Mouse (Mus musculus): Measurements from ENCODE around the gene Tldc2.
A peak's percentile ranks its signal among the peaks of the same experiment; 100 is the strongest.

The Tldc2 gene

DNA sequence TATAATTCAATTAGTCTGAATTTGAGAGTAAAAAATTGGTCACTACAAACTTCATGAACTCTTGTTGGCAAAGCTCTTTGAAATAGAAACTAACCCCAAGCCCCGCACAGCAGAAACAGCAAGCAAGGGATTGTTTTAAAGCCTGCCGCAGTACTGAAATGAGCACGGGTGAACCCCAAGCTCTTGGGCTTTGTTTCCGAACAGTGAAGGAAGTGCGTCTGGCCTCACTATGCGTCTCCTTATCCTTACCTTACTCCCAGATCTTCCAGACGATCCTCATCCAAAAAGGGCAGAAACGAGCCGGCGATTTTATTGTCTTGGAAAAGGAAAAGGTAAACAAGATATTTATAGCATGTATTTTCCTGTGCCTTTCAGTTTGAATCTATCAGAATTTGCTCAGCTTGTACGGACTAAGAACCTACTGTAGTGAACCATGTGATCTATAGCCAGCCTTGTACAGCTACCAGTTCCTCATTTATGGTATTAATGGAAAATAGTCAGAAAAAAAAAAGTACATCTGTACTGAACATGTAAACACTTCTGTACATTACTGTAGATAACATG, 42.8 kb downstream of the Tldc2 start:
- no peak for DNase-seq

GRCm38 (mm10) chr2:157130813-157131514, 44.1 kb downstream of the Tldc2 start:
- no peak for DNase-seq

DNA sequence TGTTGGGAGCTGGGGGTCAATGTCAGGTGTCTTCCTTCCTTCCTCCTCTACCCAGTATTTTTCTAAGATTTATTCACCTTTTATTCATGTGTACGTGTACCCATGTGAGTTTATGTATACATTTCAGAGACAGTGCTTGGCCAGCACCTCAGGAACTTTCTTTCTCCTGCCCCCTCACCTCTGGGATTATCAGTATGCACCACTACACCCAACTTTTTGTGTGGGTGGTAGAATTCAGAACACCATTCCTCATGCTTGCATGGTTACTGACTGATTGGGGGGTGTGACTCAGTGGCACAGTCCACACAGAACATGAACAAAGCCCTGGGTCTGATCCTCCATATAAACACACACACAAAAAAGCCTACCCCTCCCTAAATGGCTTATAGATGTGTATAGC, 45.2 kb downstream of the Tldc2 start:
- DNase-seq, result no peak

- no peak for DNase-seq
Observed at GRCm38 (mm10) chr2:157132686-157133540, 46.1 kb downstream of the Tldc2 start.

- no peak for DNase-seq
Observed at GRCm38 (mm10) chr2:157133769-157134478, 47.1 kb downstream of the Tldc2 start.

GRCm38 (mm10) chr2:157134479-157134931, 47.6 kb downstream of the Tldc2 start:
- no peak for DNase-seq

DNA sequence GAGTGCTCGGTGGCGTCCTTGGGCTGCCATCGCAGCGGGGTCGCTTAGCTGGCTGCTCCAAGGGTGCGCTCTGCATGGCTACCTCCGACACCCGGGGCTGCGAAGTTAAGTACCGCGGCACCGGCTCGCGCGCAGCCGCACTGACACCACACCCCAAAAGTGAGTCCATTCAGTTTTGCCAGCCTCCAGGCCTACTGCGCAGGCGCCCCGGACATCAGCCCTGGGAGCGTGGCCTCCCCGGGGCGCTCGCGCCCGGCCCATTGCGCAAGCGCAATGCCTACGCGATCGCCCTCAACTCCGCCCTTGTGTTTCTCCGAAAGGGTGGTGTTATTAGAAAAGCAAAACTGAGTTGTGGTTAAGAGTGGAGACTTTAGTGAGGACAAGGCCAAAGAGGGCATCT, 48.2 kb downstream of the Tldc2 start, which contains the start of gene Samhd1:
Gene Samhd1 (minus strand): TSS at position 252 of the 400 bp plus-strand sequence.
- DNase-seq, result peak; percentile 92

GRCm38 (mm10) chr2:157135529-157136120, 48.8 kb downstream of the Tldc2 start:
- DNase-seq, result no peak

GRCm38 (mm10) chr2:157136176-157136575, 49.3 kb downstream of the Tldc2 start:
- DNase-seq, result no peak

DNA sequence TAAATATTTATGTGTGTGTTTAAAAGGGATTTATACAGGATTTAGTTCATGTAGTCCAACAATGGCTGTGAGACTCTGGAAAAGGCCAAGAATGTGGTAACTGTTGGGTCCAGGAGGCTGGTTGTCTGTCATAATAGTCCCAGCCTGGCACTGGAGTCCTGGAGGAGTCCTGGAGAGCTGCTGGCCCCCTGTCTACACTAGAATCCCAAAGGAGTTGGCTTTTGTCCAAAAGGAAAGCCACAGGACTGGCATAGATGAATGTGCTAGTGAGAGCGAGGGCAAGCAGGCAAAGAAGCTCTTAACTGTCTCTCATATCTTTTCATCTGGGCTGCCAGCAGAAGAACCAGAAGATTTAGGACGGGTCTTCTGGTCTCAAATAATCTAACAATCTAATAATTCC, 49.8 kb downstream of the Tldc2 start:
- DNase-seq, result no peak

DNA sequence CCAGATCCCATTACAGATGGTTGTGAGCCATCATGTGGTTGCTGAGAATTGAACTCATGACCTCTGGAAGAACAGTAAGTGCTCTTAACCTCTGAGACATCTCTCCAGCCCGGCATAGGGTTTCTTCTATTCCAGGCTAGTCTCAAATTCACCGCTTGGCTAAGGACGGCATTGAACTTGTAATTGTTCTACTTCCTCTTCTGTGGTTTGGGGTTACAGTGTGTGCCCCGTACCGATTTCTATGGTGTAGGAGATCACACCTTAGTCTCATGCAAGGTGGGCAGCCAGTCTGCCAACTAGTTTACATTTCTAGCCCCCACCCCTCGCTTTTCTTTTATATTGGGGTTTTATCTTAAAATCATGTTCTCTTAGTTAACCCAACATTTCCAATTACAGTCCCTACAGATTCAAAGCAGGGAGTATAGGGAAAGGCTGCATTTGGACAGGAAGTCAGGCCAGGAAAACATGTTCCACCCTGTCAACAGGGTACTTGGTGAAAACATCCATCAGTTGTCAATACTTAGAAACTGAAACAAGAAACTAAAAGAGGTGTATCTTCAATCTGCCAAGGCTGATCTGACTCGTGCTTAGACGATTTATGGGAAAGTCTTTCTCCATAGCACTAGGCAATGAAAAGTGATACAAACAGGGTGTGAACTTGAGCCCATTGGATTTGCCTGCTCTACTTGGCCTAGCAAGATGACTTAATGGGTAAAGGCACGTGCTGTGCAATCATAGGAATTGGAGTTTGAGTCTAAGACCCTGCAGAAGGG, 51.3 kb downstream of the Tldc2 start:
- no peak for DNase-seq

DNA sequence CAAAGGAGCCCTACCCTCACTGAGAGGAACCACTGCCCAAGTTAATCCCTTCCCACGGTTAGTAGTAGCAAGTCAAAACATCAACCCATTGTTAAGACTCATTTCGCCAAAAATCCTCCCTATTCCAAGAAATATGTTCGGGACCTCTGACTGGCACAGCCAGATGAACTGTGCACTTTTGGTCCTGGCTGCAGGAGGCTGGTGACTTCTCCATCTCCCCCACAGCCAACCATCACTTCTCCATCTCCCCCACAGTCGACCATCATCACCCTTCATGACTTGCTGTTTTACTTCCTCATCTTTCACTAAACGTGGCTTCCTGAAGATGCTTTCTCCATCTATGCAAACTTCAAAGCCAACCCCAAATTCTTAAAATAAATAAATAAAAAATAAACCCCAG, 52.0 kb downstream of the Tldc2 start:
- DNase-seq, result no peak

- no peak for DNase-seq
Observed at GRCm38 (mm10) chr2:157139251-157139802, 52.5 kb downstream of the Tldc2 start.

DNA sequence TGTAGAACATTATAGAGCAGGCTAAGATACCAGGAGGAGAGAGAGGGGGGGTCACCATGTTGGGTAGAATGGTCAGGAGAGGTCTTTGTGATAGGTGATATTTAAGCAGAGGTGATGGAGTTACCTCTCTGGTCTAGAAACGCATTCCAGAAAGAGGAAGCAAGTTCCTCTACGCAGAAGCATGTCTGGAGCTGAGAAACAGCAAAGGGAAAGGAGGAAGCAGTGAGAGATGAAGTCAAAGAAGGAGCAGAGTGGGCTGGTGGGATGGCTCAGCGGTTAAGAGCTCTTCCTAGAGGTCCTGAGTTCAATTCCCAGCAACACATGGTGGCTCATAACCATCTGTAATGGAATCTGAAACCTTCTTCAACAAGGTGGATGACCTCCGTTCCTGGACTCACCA, 55.1 kb downstream of the Tldc2 start:
- DNase-seq, result no peak

DNA sequence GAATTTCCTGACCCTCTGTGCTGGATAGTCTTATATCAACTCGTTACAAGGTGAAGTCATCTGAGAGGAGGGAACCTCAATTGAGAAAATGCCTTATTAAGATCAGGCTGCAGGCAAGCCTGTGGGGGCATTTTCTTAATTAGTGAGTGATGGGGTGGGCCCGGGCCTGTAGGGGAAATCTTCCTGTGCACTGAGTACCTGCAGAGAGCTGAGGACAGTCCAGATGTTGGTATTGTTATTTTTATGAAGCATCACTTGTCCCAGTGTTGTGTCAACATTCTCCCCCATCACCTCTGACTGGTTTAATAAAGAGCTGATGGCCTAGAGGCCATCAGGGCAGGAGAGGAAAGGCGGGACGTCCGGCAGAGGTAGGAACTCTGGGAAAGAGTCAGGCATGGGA, 57.3 kb downstream of the Tldc2 start:
- DNase-seq, result no peak

DNA sequence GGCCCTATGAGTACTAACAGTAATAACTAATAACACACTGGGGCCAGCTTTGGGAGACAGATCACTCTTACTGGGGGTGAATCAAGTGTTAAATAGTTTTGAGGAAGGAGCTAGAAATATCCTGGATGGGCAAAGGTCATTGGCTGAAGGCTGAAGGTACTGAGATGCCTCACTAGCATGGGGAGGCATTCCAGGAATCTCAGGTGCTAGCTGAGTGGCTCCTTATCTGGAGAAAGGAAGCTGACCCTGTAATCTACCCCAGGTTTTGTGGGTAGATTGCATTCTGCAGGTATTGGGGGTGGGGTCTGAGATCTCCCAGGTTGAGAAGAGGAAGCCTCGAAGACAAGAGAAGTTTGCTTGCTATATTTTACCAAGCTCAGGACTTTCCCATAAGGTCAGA, 58.3 kb downstream of the Tldc2 start:
- DNase-seq, result no peak

Data from cerebellum, adult 11 months (tissue).